Mouse (Mus musculus) kidney, postnatal 10 days (tissue): ENCODE results near the gene Lcn12.
A peak's percentile ranks its signal among the peaks of the same experiment; 100 is the strongest.

Experiments
- DNase-seq: peaks from one replicate; pipeline ENCODE4 v3.0.0; 2021; ENCODE audit warnings: mixed read lengths

The Lcn12 gene

GRCm38 (mm10) chr2:25493476-25493961 is at the start of gene Lcn12:
Gene Lcn12 (minus strand): TSS chr2:25493911.
- no peak for DNase-seq

GRCm38 (mm10) chr2:25541644-25542367 is 48.1 kb upstream of the Lcn12 start:
- no peak for DNase-seq

- DNase-seq = peak; percentile 44
Measured at GRCm38 (mm10) chr2:25540541-25540948, 46.8 kb upstream of the Lcn12 start.

- no peak for DNase-seq
Measured at GRCm38 (mm10) chr2:25536531-25536930, 42.8 kb upstream of the Lcn12 start.

- DNase-seq = no peak
Measured at GRCm38 (mm10) chr2:25534866-25535182, 41.1 kb upstream of the Lcn12 start.

- peak; percentile 67 for DNase-seq
Measured at GRCm38 (mm10) chr2:25534178-25534865, 40.6 kb upstream of the Lcn12 start.

- DNase-seq = no peak
Measured at GRCm38 (mm10) chr2:25533707-25534106, 40.0 kb upstream of the Lcn12 start.

GRCm38 (mm10) chr2:25526510-25527302 is 33.0 kb upstream of the Lcn12 start:
- DNase-seq = no peak

- no peak for DNase-seq
Measured at GRCm38 (mm10) chr2:25509912-25510311, 16.2 kb upstream of the Lcn12 start.

GRCm38 (mm10) chr2:25506964-25507363 is 13.3 kb upstream of the Lcn12 start:
- DNase-seq = peak; percentile 41

GRCm38 (mm10) chr2:25505860-25506259 is 12.1 kb upstream of the Lcn12 start:
- no peak for DNase-seq

- no peak for DNase-seq
Measured at GRCm38 (mm10) chr2:25505000-25505399, 11.3 kb upstream of the Lcn12 start.

- no peak for DNase-seq
Measured at GRCm38 (mm10) chr2:25504538-25504937, 10.8 kb upstream of the Lcn12 start.

- DNase-seq = no peak
Measured at GRCm38 (mm10) chr2:25502726-25503125, 9.0 kb upstream of the Lcn12 start.

- DNase-seq = peak; percentile 36
Measured at GRCm38 (mm10) chr2:25501593-25502486, 8.1 kb upstream of the Lcn12 start, which contains the start of gene C8g. Gene C8g (minus strand): TSS chr2:25501719.

GRCm38 (mm10) chr2:25500576-25501405 is 7.1 kb upstream of the Lcn12 start, which contains the start of gene Fbxw5:
Gene Fbxw5 (plus strand): TSS chr2:25500750.
- peak; percentile 92 for DNase-seq

GRCm38 (mm10) chr2:25500071-25500575 is 6.4 kb upstream of the Lcn12 start:
- DNase-seq = peak; percentile 26

GRCm38 (mm10) chr2:25498622-25499478 is 5.1 kb upstream of the Lcn12 start:
- no peak for DNase-seq

GRCm38 (mm10) chr2:25497846-25498575 is 4.3 kb upstream of the Lcn12 start:
- DNase-seq = no peak
